Mouse (Mus musculus) kidney, adult 2 months (tissue): ENCODE data around the gene Ccdc117. TPM values are rescaled to one million over a fixed set of nuclear protein-coding genes. Genes with fewer than 3 reads are reported as not detected.

Experiments
- DNase-seq: peaks from one replicate; pipeline ENCODE4 v3.0.0; 2021
- H3K27ac ChIP-seq: fragments of 200-500 bp; 2 replicates; pipeline ENCODE4 v1.5.1; 2012; ENCODE audit warnings: low read depth, low read length, control low read depth, inconsistent platforms; ENCODE audit not compliant: insufficient read depth
- H3K27me3 ChIP-seq: fragments of 200-500 bp; replicated peaks from 2 replicates; pipeline ENCODE4 v1.6.1; 2012; ENCODE audit warnings: mild to moderate bottlenecking, moderate library complexity, low read length, inconsistent platforms; ENCODE audit not compliant: control insufficient read depth, insufficient read depth
- H3K36me3 ChIP-seq: fragments of 200-500 bp; 2 replicates; pipeline ENCODE4 v1.6.1; 2012; ENCODE audit warnings: mild to moderate bottlenecking, moderate library complexity, low read length, inconsistent platforms; ENCODE audit not compliant: control insufficient read depth, insufficient read depth
- H3K4me1 ChIP-seq: fragments of 200-500 bp; 2 replicates; pipeline ENCODE4 v1.6.1; 2011; ENCODE audit warnings: low read length; ENCODE audit not compliant: control insufficient read depth, insufficient read depth
- H3K4me3 ChIP-seq: fragments of 200-500 bp; 2 replicates; pipeline ENCODE4 v1.5.1; 2011; ENCODE audit warnings: mild to moderate bottlenecking, low read depth, low read length, control low read depth; ENCODE audit not compliant: insufficient read depth
- CTCF ChIP-seq: fragments of 200-500 bp; conservative IDR thresholded peaks from 2 replicates; pipeline ENCODE4 v1.5.1; 2011; ENCODE audit warnings: low read depth, mild to moderate bottlenecking, control low read depth, low read length, moderate library complexity, mixed read lengths; ENCODE audit not compliant: insufficient read depth, insufficient read length
- POLR2A ChIP-seq: fragments of 200-500 bp; IDR thresholded peaks from one replicate; pipeline ENCODE4 v1.6.1; 2011; ENCODE audit warnings: low read depth, low read length, control low read depth
- WGBS: fragments of 180-500 bp; shearing (Covaris S2); methylation state at CpG from one replicate; pipeline ENCODE4 v1.1.7; 2018; 5-methylcytosine and 5-hydroxymethylcytosine counted together
- polyA plus RNA-seq: library from polyadenylated mRNA; depleted of rRNA; stranded (reverse); fragments of >200 nt; gene quantifications from 2 replicates; pipeline ENCODE4 v1.2.3, GENCODE M21; 2012

Gene Ccdc117
- polyA plus RNA-seq, 1 experiment = 9.4 TPM

DNA sequence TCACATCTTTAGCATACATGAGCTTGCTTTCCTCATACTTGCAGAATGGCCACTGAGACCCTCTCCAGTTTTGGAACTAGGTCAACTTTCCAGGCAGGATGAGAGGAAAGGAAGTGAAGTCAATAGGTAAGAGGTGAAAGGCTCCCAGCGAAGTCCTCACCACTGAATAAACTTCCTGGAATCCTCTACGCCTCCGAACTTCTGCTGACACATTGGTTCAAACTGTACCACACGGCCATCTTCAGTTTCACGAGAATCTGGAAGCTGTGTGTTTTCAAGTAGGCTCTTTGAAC lies 31.9 kb downstream of the Ccdc117 start:
- no peaks in the 10 kb centered on the region for H3K36me3 ChIP-seq
- no peak overlapping the region for H3K27ac ChIP-seq
- WGBS = 64% methylated on average over 5 of the region's 5 CpGs
- H3K27me3 ChIP-seq = no peaks in the 10 kb centered on the region
- peaks cover 5% of the 10 kb centered on the region; the same call in 1 of the 2 replicates for H3K4me1 ChIP-seq
- no peak overlapping the region for H3K4me3 ChIP-seq
- no peak for DNase-seq
- TF ChIP-seq CTCF (no peak), POLR2A (no peak)

DNA sequence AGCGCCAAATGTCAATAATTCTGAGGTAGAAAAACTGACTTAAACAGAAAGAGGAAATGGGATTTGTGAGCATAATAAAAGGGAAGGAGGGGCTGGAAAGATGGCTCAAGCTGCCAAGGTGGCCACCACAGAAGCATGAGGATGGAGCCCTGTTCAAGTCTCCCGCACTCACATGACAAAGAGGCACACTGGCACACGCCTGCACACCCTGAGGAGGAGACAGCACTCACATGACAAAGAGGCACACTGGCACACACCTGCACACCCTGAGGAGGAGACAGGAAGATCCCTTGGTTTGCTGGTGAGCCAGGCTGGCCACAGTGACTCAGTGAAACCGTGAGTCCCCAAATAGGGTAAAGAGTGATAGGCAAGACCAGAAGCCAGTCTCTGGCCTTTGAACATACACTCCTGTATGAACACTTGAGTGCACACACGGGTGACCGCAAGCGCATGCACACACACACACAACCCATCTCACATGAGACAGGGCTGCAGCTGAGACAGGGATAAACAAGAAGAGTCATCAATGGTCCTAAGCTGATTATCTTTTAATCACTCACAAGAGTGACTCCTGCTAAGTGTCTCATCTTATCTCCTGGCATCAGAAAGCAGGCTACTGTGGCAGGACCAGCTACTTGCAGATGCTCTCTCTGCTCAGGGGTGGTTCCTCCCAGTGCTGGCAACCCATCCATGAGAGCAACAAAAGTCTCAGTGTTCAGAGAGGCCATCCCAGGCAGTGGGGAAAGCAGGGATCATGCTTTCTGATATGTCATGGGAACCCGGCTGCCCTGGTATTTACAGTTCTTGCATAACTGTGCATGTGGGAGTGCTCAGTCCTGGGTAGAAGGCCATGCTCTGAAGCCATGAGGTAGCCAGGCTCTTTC lies 32.5 kb downstream of the Ccdc117 start:
- DNase-seq = no peak
- WGBS = 86% methylated on average over 8 of the region's 8 CpGs
- Histone ChIP-seq H3K27me3 (no peaks in the 10 kb centered on the region), H3K36me3 (no peaks in the 10 kb centered on the region), H3K4me3 (no peak overlapping the region), H3K4me1 (peaks cover 5% of the 10 kb centered on the region; the same call in 1 of the 2 replicates), H3K27ac (no peak overlapping the region)
- TF ChIP-seq CTCF (no peak), POLR2A (no peak)

DNA sequence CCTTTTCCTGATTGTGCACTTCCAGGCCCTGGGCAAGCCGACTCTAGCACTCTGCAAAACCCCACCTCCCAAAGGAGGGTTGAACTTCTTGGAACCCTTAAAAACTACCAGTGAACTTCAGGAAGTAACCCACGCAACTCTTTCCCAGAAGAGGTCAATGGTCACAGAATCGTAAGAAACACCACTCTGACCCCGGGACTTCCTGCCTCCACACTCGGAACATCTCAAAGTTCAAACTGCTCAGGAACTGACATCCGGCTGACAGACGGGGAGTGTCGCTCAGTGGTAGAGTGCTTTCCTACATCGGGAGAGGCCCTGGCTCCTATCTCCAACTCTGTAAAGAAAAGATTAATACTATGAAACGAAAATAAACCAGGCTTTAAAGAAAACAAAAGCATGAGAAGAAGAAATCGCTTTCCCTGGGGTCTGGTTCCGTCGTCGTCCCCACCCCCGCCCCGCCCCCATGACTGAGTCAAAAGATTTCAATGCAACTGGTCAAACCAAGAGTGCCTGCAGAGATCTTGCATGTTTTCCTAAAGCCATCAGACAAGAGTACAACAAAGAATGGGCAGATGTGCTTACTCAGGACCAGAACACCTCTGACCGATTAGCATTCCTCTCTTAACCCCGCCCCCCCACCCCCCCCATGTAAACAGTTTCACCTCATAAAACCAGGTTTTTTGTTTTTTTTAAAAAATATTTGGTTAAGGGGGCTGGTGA lies 36.0 kb downstream of the Ccdc117 start:
- H3K36me3 ChIP-seq = no peaks in the 10 kb centered on the region
- 22% methylated on average over 18 of the region's 18 CpGs for WGBS
- TF ChIP-seq CTCF (0 out of 2 replicates have a peak, but pooled peaks have one; percentile 2), POLR2A (no peak)

DNA sequence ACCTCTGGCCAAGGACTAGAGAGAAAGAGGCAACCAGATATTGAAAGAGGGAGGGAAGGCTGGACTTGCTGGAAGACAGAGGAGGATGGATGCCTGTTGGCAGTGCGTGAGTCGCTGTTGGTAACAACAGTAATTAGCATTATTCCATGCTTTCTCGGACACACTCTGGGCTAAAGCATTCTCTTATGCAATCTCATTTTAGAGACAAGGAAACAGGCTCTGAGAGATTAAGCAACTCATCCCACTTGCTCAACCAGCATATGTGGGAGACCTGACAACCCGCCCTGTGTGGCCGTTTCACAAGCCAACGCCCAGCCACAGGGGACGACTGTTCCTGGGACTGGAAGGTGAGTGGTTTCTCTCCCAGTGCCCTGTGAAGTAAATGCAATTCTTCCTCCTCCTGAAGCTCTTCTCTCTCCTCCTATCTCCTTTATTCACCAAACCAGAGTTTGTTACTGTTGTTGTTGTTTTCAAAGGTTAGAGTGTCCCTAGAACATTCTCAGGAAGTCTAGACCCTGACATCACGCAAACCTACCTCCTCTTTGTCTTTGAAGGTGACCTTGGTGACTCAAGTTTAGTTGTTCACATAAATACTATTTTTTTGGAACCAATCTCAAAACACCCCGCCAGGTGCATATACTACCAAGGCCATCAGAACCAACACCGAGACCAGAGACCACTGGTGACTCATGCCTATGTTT lies 39.5 kb downstream of the Ccdc117 start:
- WGBS = 74% methylated on average over 10 of the region's 10 CpGs
- Histone ChIP-seq H3K27ac (no peak overlapping the region), H3K27me3 (no peaks in the 10 kb centered on the region), H3K4me3 (no peak overlapping the region), H3K36me3 (no peaks in the 10 kb centered on the region), H3K4me1 (peaks cover 17% of the 10 kb centered on the region)
- TF ChIP-seq POLR2A (no peak), CTCF (no peak)
- no peak for DNase-seq

More for the DNA sequence above, 36.0 kb downstream of the Ccdc117 start:
- no peaks in the 10 kb centered on the region for H3K27me3 ChIP-seq
- H3K27ac ChIP-seq = peak overlapping the region; percentile 91
- DNase-seq = peak; percentile 95
- no peaks in the 10 kb centered on the region; the same call in 1 of the 2 replicates for H3K4me1 ChIP-seq
- H3K4me3 ChIP-seq = peak overlapping the region; percentile 25

- DNase-seq = no peak
- Histone ChIP-seq H3K4me1 (peaks cover 17% of the 10 kb centered on the region), H3K27ac (no peak overlapping the region), H3K4me3 (no peak overlapping the region), H3K27me3 (no peaks in the 10 kb centered on the region), H3K36me3 (no peaks in the 10 kb centered on the region)
- TF ChIP-seq CTCF = no peak
- 90% methylated on average over 13 of the region's 13 CpGs for WGBS
Measured at GRCm38 (mm10) chr11:5500903-5501741, 40.9 kb downstream of the Ccdc117 start.

GRCm38 (mm10) chr11:5499961-5500644 lies 41.9 kb downstream of the Ccdc117 start:
- Histone ChIP-seq H3K4me1 (peaks cover 17% of the 10 kb centered on the region), H3K27ac (peak overlapping the region; percentile 81), H3K4me3 (no peak overlapping the region), H3K27me3 (no peaks in the 10 kb centered on the region), H3K36me3 (no peaks in the 10 kb centered on the region)
- TF ChIP-seq CTCF (no peak), POLR2A (no peak)
- 88% methylated on average over 11 of the region's 11 CpGs for WGBS
- no peak for DNase-seq
